Mouse (Mus musculus) hindbrain, embryonic 15.5 days (tissue): ENCODE data around the gene Ccdc80. TPM values are rescaled to one million over a fixed set of nuclear protein-coding genes. Genes with fewer than 3 reads are reported as not detected.
A peak's percentile ranks its signal among the peaks of the same experiment; 100 is the strongest.

Experiments
- ATAC-seq: fragments of 200-750 bp; cut with Nextera tagmentation; 2 replicates; pipeline ENCODE4 v1.8.0; 2017; ENCODE audit warnings: low read depth, moderate number of reproducible peaks, moderate TSS enrichment; ENCODE audit not compliant: low FRiP score
- H3K27ac ChIP-seq: fragments of 300-500 bp; sonication (generic); replicated peaks from 2 replicates; pipeline ENCODE4 v1.5.1; 2015; ENCODE audit warnings: mild to moderate bottlenecking, inconsistent platforms
- H3K27me3 ChIP-seq: fragments of 300-500 bp; sonication (generic); 2 replicates; pipeline ENCODE4 v1.6.1; 2015; ENCODE audit warnings: control low read depth, inconsistent platforms
- H3K36me3 ChIP-seq: fragments of 300-500 bp; sonication (generic); 2 replicates; pipeline ENCODE4 v1.6.1; 2015; ENCODE audit warnings: control low read depth, inconsistent platforms
- H3K4me1 ChIP-seq: fragments of 300-500 bp; sonication (generic); replicated peaks from 2 replicates; pipeline ENCODE4 v1.6.1; 2015; ENCODE audit warnings: control low read depth, inconsistent platforms
- H3K4me2 ChIP-seq: fragments of 300-500 bp; sonication (generic); 2 replicates; pipeline ENCODE4 v1.6.1; 2015; ENCODE audit warnings: moderate library complexity, mild to moderate bottlenecking, inconsistent platforms
- H3K4me3 ChIP-seq: fragments of 300-500 bp; sonication (generic); 2 replicates; pipeline ENCODE4 v1.5.1; 2015; ENCODE audit warnings: mild to moderate bottlenecking, inconsistent platforms
- H3K9ac ChIP-seq: fragments of 300-500 bp; sonication (generic); 2 replicates; pipeline ENCODE4 v1.6.1; 2015; ENCODE audit warnings: inconsistent platforms
- H3K9me3 ChIP-seq: fragments of 300-500 bp; sonication (generic); 2 replicates; pipeline ENCODE4 v1.6.1; 2016; ENCODE audit warnings: control low read depth, inconsistent platforms
- WGBS: fragments of 180-500 bp; shearing (Covaris S2); methylation state at CpG from one replicate; pipeline ENCODE4 v1.1.7; 2015; 5-methylcytosine and 5-hydroxymethylcytosine counted together
- polyA plus RNA-seq: library from polyadenylated mRNA; unstranded; fragments of >200 nt; fragmentation: Nextera tagmentation; extraction: Ambion mirVana; gene quantifications from 2 replicates; pipeline ENCODE4 v1.2.1, GENCODE M21; 2015

The Ccdc80 gene
- 10.0 and 11.6 TPM in 2 replicates for polyA plus RNA-seq

GRCm38 (mm10) chr16:45093137-45093731 is at the start of gene Ccdc80:
Gene Ccdc80 (plus strand): TSS chr16:45093402.
- no peaks in the 10 kb centered on the region for H3K36me3 ChIP-seq
- H3K27me3 ChIP-seq = no peaks in the 10 kb centered on the region
- peak within 1 kb of the TSS; percentile 37 for H3K4me3 ChIP-seq
- 49% methylated on average over 6 of the region's 6 CpGs for WGBS
- peaks cover 8% of the 10 kb centered on the region for H3K4me1 ChIP-seq
- no peaks in the 10 kb centered on the region for H3K9me3 ChIP-seq
- no peak within 1 kb of the TSS for H3K27ac ChIP-seq
- no peak for ATAC-seq
- H3K4me2 ChIP-seq = peak within 1 kb of the TSS; percentile 57
- peak within 1 kb of the TSS; percentile 41 for H3K9ac ChIP-seq

GRCm38 (mm10) chr16:45044844-45045243 is 48.4 kb upstream of the Ccdc80 start:
- no peak overlapping the region for H3K4me3 ChIP-seq
- no peaks in the 10 kb centered on the region for H3K36me3 ChIP-seq
- 71% methylated on average over 3 of the region's 3 CpGs for WGBS
- H3K27me3 ChIP-seq = no peaks in the 10 kb centered on the region
- no peaks in the 10 kb centered on the region for H3K9me3 ChIP-seq
- no peak overlapping the region for H3K27ac ChIP-seq
- ATAC-seq = no peak
- H3K4me2 ChIP-seq = no peak overlapping the region
- H3K4me1 ChIP-seq = no peaks in the 10 kb centered on the region
- H3K9ac ChIP-seq = no peak overlapping the region

- no peak overlapping the region for H3K4me2 ChIP-seq
Observed at GRCm38 (mm10) chr16:45057222-45057621, 36.0 kb upstream of the Ccdc80 start.

GRCm38 (mm10) chr16:45057922-45058321 is 35.3 kb upstream of the Ccdc80 start:
- Histone ChIP-seq H3K4me1 (no peaks in the 10 kb centered on the region), H3K4me3 (no peak overlapping the region), H3K27ac (no peak overlapping the region), H3K4me2 (no peak overlapping the region), H3K9me3 (no peaks in the 10 kb centered on the region), H3K27me3 (no peaks in the 10 kb centered on the region), H3K9ac (no peak overlapping the region), H3K36me3 (no peaks in the 10 kb centered on the region)
- no peak for ATAC-seq
- whole genome bisulfite sequencing = 80% methylated on average over 4 of the region's 4 CpGs

More at GRCm38 (mm10) chr16:45057222-45057621, 36.0 kb upstream of the Ccdc80 start:
- Histone ChIP-seq H3K4me1 (no peaks in the 10 kb centered on the region), H3K9ac (no peak overlapping the region), H3K27me3 (no peaks in the 10 kb centered on the region), H3K4me3 (no peak overlapping the region), H3K36me3 (no peaks in the 10 kb centered on the region), H3K9me3 (no peaks in the 10 kb centered on the region), H3K27ac (no peak overlapping the region)
- WGBS = 97% methylated on average over 7 of the region's 7 CpGs
- ATAC-seq = no peak

GRCm38 (mm10) chr16:45061140-45061539 is 32.1 kb upstream of the Ccdc80 start:
- 71% methylated on average over 3 of the region's 3 CpGs for WGBS
- Histone ChIP-seq H3K27me3 (no peaks in the 10 kb centered on the region), H3K27ac (no peak overlapping the region), H3K9me3 (no peaks in the 10 kb centered on the region), H3K4me1 (no peaks in the 10 kb centered on the region), H3K4me2 (no peak overlapping the region), H3K36me3 (no peaks in the 10 kb centered on the region), H3K9ac (no peak overlapping the region), H3K4me3 (no peak overlapping the region)
- ATAC-seq = no peak

GRCm38 (mm10) chr16:45070383-45071083 is 22.7 kb upstream of the Ccdc80 start:
- 83% methylated on average over 8 of the region's 8 CpGs for WGBS
- no peak overlapping the region for H3K4me3 ChIP-seq
- no peaks in the 10 kb centered on the region for H3K9me3 ChIP-seq
- no peak overlapping the region for H3K9ac ChIP-seq
- no peaks in the 10 kb centered on the region for H3K27me3 ChIP-seq
- H3K27ac ChIP-seq = no peak overlapping the region
- no peaks in the 10 kb centered on the region for H3K4me1 ChIP-seq
- no peak overlapping the region for H3K4me2 ChIP-seq
- ATAC-seq = no peak
- H3K36me3 ChIP-seq = no peaks in the 10 kb centered on the region

- H3K4me2 ChIP-seq = no peak overlapping the region
- WGBS = 78% methylated on average over 2 of the region's 2 CpGs
- H3K4me3 ChIP-seq = no peak overlapping the region
Observed at GRCm38 (mm10) chr16:45071424-45071823, 21.8 kb upstream of the Ccdc80 start.

GRCm38 (mm10) chr16:45077517-45078080 is 15.6 kb upstream of the Ccdc80 start:
- Histone ChIP-seq H3K9ac (no peak overlapping the region), H3K4me3 (no peak overlapping the region), H3K9me3 (no peaks in the 10 kb centered on the region), H3K27me3 (no peaks in the 10 kb centered on the region), H3K27ac (no peak overlapping the region), H3K4me1 (no peaks in the 10 kb centered on the region), H3K36me3 (no peaks in the 10 kb centered on the region), H3K4me2 (no peak overlapping the region)
- ATAC-seq = no peak
- WGBS = 89% methylated on average over 6 of the region's 6 CpGs

More at GRCm38 (mm10) chr16:45071424-45071823, 21.8 kb upstream of the Ccdc80 start:
- H3K4me1 ChIP-seq = no peaks in the 10 kb centered on the region
- no peak for ATAC-seq
- H3K27ac ChIP-seq = no peak overlapping the region
- no peaks in the 10 kb centered on the region for H3K9me3 ChIP-seq
- H3K9ac ChIP-seq = no peak overlapping the region
- H3K27me3 ChIP-seq = no peaks in the 10 kb centered on the region
- no peaks in the 10 kb centered on the region for H3K36me3 ChIP-seq

GRCm38 (mm10) chr16:45079322-45079721 is 13.9 kb upstream of the Ccdc80 start:
- H3K36me3 ChIP-seq = no peaks in the 10 kb centered on the region
- H3K4me2 ChIP-seq = no peak overlapping the region
- H3K27ac ChIP-seq = no peak overlapping the region
- H3K4me1 ChIP-seq = no peaks in the 10 kb centered on the region
- no peak overlapping the region for H3K4me3 ChIP-seq
- no peak for ATAC-seq
- H3K27me3 ChIP-seq = no peaks in the 10 kb centered on the region
- WGBS = 70% methylated on average over 2 of the region's 2 CpGs
- H3K9ac ChIP-seq = no peak overlapping the region
- H3K9me3 ChIP-seq = no peaks in the 10 kb centered on the region

- 85% methylated on average over 1 of the region's 1 CpGs for WGBS
- H3K9me3 ChIP-seq = no peaks in the 10 kb centered on the region
- no peak overlapping the region for H3K9ac ChIP-seq
- H3K27ac ChIP-seq = no peak overlapping the region
- H3K4me1 ChIP-seq = peaks cover 3% of the 10 kb centered on the region; the same call in 1 of the 2 replicates
- no peak overlapping the region for H3K4me2 ChIP-seq
- no peaks in the 10 kb centered on the region for H3K36me3 ChIP-seq
- no peaks in the 10 kb centered on the region for H3K27me3 ChIP-seq
- no peak overlapping the region for H3K4me3 ChIP-seq
- no peak for ATAC-seq
Observed at GRCm38 (mm10) chr16:45088842-45089241, 4.4 kb upstream of the Ccdc80 start.

GRCm38 (mm10) chr16:45090005-45090404 is 3.2 kb upstream of the Ccdc80 start:
- Histone ChIP-seq H3K4me3 (no peak overlapping the region), H3K4me2 (no peak overlapping the region), H3K4me1 (peaks cover 7% of the 10 kb centered on the region), H3K9me3 (no peaks in the 10 kb centered on the region), H3K36me3 (no peaks in the 10 kb centered on the region), H3K9ac (no peak overlapping the region), H3K27me3 (no peaks in the 10 kb centered on the region), H3K27ac (no peak overlapping the region)
- peak; percentile 79; the same call in 1 of the 2 replicates for ATAC-seq
- 12% methylated on average over 10 of the region's 10 CpGs for WGBS

- Histone ChIP-seq H3K4me1 (peaks cover 13% of the 10 kb centered on the region), H3K27ac (no peak overlapping the region), H3K27me3 (no peaks in the 10 kb centered on the region), H3K36me3 (no peaks in the 10 kb centered on the region), H3K9ac (peak overlapping the region; percentile 41), H3K4me2 (peak overlapping the region; percentile 57), H3K4me3 (peak overlapping the region; percentile 37), H3K9me3 (no peaks in the 10 kb centered on the region)
- 0 out of 2 replicates have a peak, but pooled peaks have one; percentile 49 for ATAC-seq
- WGBS = 11% methylated on average over 9 of the region's 9 CpGs
Observed at GRCm38 (mm10) chr16:45094136-45094756, 1.0 kb downstream of the Ccdc80 start.
